Mouse (Mus musculus) limb, embryonic 14.5 days (tissue): ENCODE results near the gene Irs2. TPM values are rescaled to one million over a fixed set of nuclear protein-coding genes. Genes with fewer than 3 reads are reported as not detected.
A peak's percentile ranks its signal among the peaks of the same experiment; 100 is the strongest.

Source experiments
- ATAC-seq: fragments of 200-750 bp; cut with Nextera tagmentation; 2 replicates; pipeline ENCODE4 v1.8.0; 2017; ENCODE audit warnings: low read depth, moderate number of reproducible peaks, moderate TSS enrichment; ENCODE audit not compliant: low FRiP score
- DNase-seq: peaks from one replicate; pipeline ENCODE4 v3.0.0-alpha.2; 2015; ENCODE audit warnings: low spot score
- H3K27ac ChIP-seq: fragments of 300-500 bp; sonication (generic); replicated peaks from 2 replicates; pipeline ENCODE4 v1.5.1; 2014; ENCODE audit warnings: low read depth, mild to moderate bottlenecking, low read length, moderate library complexity, mixed read lengths
- H3K27me3 ChIP-seq: fragments of 300-500 bp; sonication (generic); 2 replicates; pipeline ENCODE4 v1.6.1; 2014; ENCODE audit warnings: low read length, mixed read lengths; ENCODE audit not compliant: control insufficient read depth, insufficient read depth
- H3K36me3 ChIP-seq: fragments of 300-500 bp; sonication (generic); 2 replicates; pipeline ENCODE4 v1.6.1; 2014; ENCODE audit warnings: mild to moderate bottlenecking, low read length, moderate library complexity, mixed read lengths; ENCODE audit not compliant: control insufficient read depth, insufficient read depth
- H3K4me1 ChIP-seq: fragments of 300-500 bp; sonication (generic); 2 replicates; pipeline ENCODE4 v1.6.1; 2014; ENCODE audit warnings: antibody characterized with exemption, low read length, mixed read lengths; ENCODE audit not compliant: control insufficient read depth, insufficient read depth
- H3K4me2 ChIP-seq: fragments of 300-500 bp; sonication (generic); replicated peaks from 2 replicates; pipeline ENCODE4 v1.6.1; 2014; ENCODE audit warnings: low read depth, mild to moderate bottlenecking, low read length, moderate library complexity; ENCODE audit not compliant: severe bottlenecking
- H3K4me3 ChIP-seq: fragments of 300-500 bp; sonication (generic); replicated peaks from 2 replicates; pipeline ENCODE4 v1.5.1; 2014; ENCODE audit warnings: low read length
- H3K9ac ChIP-seq: fragments of 300-500 bp; sonication (generic); 2 replicates; pipeline ENCODE4 v1.6.1; 2014; ENCODE audit warnings: mild to moderate bottlenecking, low read depth, low read length, moderate library complexity; ENCODE audit not compliant: severe bottlenecking
- H3K9me3 ChIP-seq: fragments of 300-500 bp; sonication (generic); 2 replicates; pipeline ENCODE4 v1.6.1; 2016; ENCODE audit warnings: low read length; ENCODE audit not compliant: control insufficient read depth
- POLR2A ChIP-seq: fragments of 200-500 bp; IDR thresholded peaks from 2 replicates; pipeline ENCODE4 v1.8.0; 2012; ENCODE audit warnings: inconsistent platforms, mild to moderate bottlenecking, moderate library complexity, borderline replicate concordance; ENCODE audit not compliant: insufficient read depth, insufficient read length; ENCODE audit errors: extremely low read depth
- WGBS: fragments of 180-500 bp; shearing (Covaris S2); extraction: QIAGEN DNeasy Blood & Tissue Kit; methylation state at CpG from one replicate; pipeline ENCODE4 v1.1.7; 2014; 5-methylcytosine and 5-hydroxymethylcytosine counted together
- polyA plus RNA-seq, 2 experiments: library from polyadenylated mRNA; depleted of rRNA in 1 of 2; stranded (reverse) in 1 of 2; unstranded in 1 of 2; fragments of >200 nt; fragmentation: Nextera tagmentation in 1 of 2; extraction: Ambion mirVana in 1 of 2; gene quantifications; 2 replicates each; pipeline versions ENCODE4 v1.2.1 to v1.2.3; 2012 to 2014

The Irs2 gene
- polyA plus RNA-seq, 2 experiments = 9.7 to 14.4 TPM

GRCm38 (mm10) chr8:11010398-11010797, 2.1 kb upstream of the Irs2 start:
- DNase-seq (no peak), ATAC-seq (no peak)
- no peaks in the 10 kb centered on the region for H3K27me3 ChIP-seq
- H3K4me1 ChIP-seq = peaks cover 20% of the 10 kb centered on the region
- H3K4me2 ChIP-seq = no peak overlapping the region
- no peak overlapping the region for H3K27ac ChIP-seq
- whole genome bisulfite sequencing = 41% methylated on average over 11 of the region's 11 CpGs
- no peaks in the 10 kb centered on the region for H3K9me3 ChIP-seq
- H3K9ac ChIP-seq = no peak overlapping the region
- peak overlapping the region; percentile 90; the same call in 1 of the 2 replicates for H3K4me3 ChIP-seq
- no peak for TF ChIP-seq POLR2A
- H3K36me3 ChIP-seq = peaks cover 10% of the 10 kb centered on the region

- 2% methylated on average over 55 of the region's 62 CpGs for WGBS
- Histone ChIP-seq H3K27me3 (no peaks in the 10 kb centered on the region), H3K9me3 (no peaks in the 10 kb centered on the region), H3K4me2 (peak overlapping the region; percentile 94), H3K36me3 (peaks cover 18% of the 10 kb centered on the region), H3K4me3 (peak overlapping the region; percentile 90), H3K27ac (peak overlapping the region; percentile 97), H3K4me1 (peaks cover 28% of the 10 kb centered on the region), H3K9ac (peak overlapping the region; percentile 91)
- DNase-seq = peak; percentile 86
- TF ChIP-seq POLR2A = no peak
- peak; percentile 74 for ATAC-seq
These were observed 1.3 kb upstream of the Irs2 start for GRCm38 (mm10) chr8:11009431-11010071.

GRCm38 (mm10) chr8:11008842-11009420, 673 bp upstream of the Irs2 start:
- peak overlapping the region; percentile 94 for H3K4me2 ChIP-seq
- H3K4me1 ChIP-seq = peaks cover 34% of the 10 kb centered on the region
- WGBS = under 1% methylated on average over 43 of the region's 73 CpGs
- peak overlapping the region; percentile 91 for H3K9ac ChIP-seq
- H3K27me3 ChIP-seq = no peaks in the 10 kb centered on the region
- no peaks in the 10 kb centered on the region for H3K9me3 ChIP-seq
- H3K27ac ChIP-seq = peak overlapping the region; percentile 97
- TF ChIP-seq POLR2A = peak; percentile 93
- H3K36me3 ChIP-seq = peaks cover 22% of the 10 kb centered on the region
- peak overlapping the region; percentile 90 for H3K4me3 ChIP-seq
- DNase-seq = peak; percentile 96
- ATAC-seq = peak; percentile 90

- Histone ChIP-seq H3K4me2 (peak overlapping the region; percentile 94), H3K4me1 (peaks cover 37% of the 10 kb centered on the region), H3K4me3 (peak overlapping the region; percentile 90), H3K27ac (peak overlapping the region; percentile 97), H3K36me3 (peaks cover 22% of the 10 kb centered on the region), H3K9me3 (no peaks in the 10 kb centered on the region), H3K27me3 (no peaks in the 10 kb centered on the region), H3K9ac (peak overlapping the region; percentile 91)
- WGBS = 0% methylated on average over 76 of the region's 88 CpGs
- no peak for TF ChIP-seq POLR2A
- DNase-seq = peak; percentile 62
- no peak for ATAC-seq
These were observed 478 bp downstream of the Irs2 start for GRCm38 (mm10) chr8:11007581-11008378.

- Histone ChIP-seq H3K36me3 (peaks cover 22% of the 10 kb centered on the region), H3K9me3 (no peaks in the 10 kb centered on the region), H3K4me1 (peaks cover 44% of the 10 kb centered on the region), H3K4me2 (peak overlapping the region; percentile 94), H3K4me3 (peak overlapping the region; percentile 90), H3K27ac (peak overlapping the region; percentile 97), H3K9ac (peak overlapping the region; percentile 91), H3K27me3 (no peaks in the 10 kb centered on the region)
- no peak for TF ChIP-seq POLR2A
- under 1% methylated on average over 28 of the region's 56 CpGs for WGBS
- DNase-seq (peak; percentile 81), ATAC-seq (peak; percentile 36)
These were observed 1.2 kb downstream of the Irs2 start for GRCm38 (mm10) chr8:11007001-11007580.
